Mouse (Mus musculus) kidney, embryonic 16.5 days (tissue): ENCODE results near the gene 4930579F01Rik. TPM values are rescaled to one million over a fixed set of nuclear protein-coding genes. Genes with fewer than 3 reads are reported as not detected.

Experiments used
- ATAC-seq: fragments of 200-750 bp; cut with Nextera tagmentation; 2 replicates; pipeline ENCODE4 v1.8.0; 2017; ENCODE audit warnings: moderate TSS enrichment; ENCODE audit not compliant: low FRiP score, low TSS enrichment
- H3K27ac ChIP-seq: fragments of 300-500 bp; sonication (generic); 2 replicates; pipeline ENCODE4 v1.5.1; 2014; ENCODE audit warnings: low read length
- H3K27me3 ChIP-seq: fragments of 300-500 bp; sonication (generic); 2 replicates; pipeline ENCODE4 v1.6.1; 2014; ENCODE audit warnings: low read length, control low read depth, mixed read lengths; ENCODE audit not compliant: insufficient read depth
- H3K36me3 ChIP-seq: fragments of 300-500 bp; sonication (generic); 2 replicates; pipeline ENCODE4 v1.6.1; 2014; ENCODE audit warnings: low read length, control low read depth, mixed read lengths; ENCODE audit not compliant: insufficient read depth
- H3K4me1 ChIP-seq: fragments of 300-500 bp; sonication (generic); 2 replicates; pipeline ENCODE4 v1.6.1; 2014; ENCODE audit warnings: low read length, control low read depth, mixed read lengths; ENCODE audit not compliant: insufficient read depth
- H3K4me2 ChIP-seq: fragments of 300-500 bp; sonication (generic); replicated peaks from 2 replicates; pipeline ENCODE4 v1.6.1; 2014; ENCODE audit warnings: low read depth, low read length
- H3K4me3 ChIP-seq: fragments of 300-500 bp; sonication (generic); 2 replicates; pipeline ENCODE4 v1.5.1; 2014; ENCODE audit warnings: mild to moderate bottlenecking, low read length
- H3K9ac ChIP-seq: fragments of 300-500 bp; sonication (generic); replicated peaks from 2 replicates; pipeline ENCODE4 v1.6.1; 2014; ENCODE audit warnings: low read length
- H3K9me3 ChIP-seq: fragments of 300-500 bp; sonication (generic); 2 replicates; pipeline ENCODE4 v1.6.1; 2016; ENCODE audit warnings: low read length, control low read depth
- WGBS: fragments of 180-500 bp; shearing (Covaris S2); extraction: QIAGEN DNeasy Blood & Tissue Kit; methylation state at CpG from one replicate; pipeline ENCODE4 v1.1.7; 2014; 5-methylcytosine and 5-hydroxymethylcytosine counted together
- polyA plus RNA-seq: library from polyadenylated mRNA; unstranded; fragments of >200 nt; fragmentation: Nextera tagmentation; extraction: Ambion mirVana; gene quantifications from 2 replicates; pipeline ENCODE4 v1.2.1, GENCODE M21; 2015

4930579F01Rik gene
- polyA plus RNA-seq, 1 experiment from 2014 or later, result 0.21 TPM

- Histone ChIP-seq H3K9ac (no peak overlapping the region), H3K27ac (no peak overlapping the region), H3K9me3 (no peaks in the 10 kb centered on the region), H3K4me2 (peak overlapping the region; percentile 32), H3K36me3 (no peaks in the 10 kb centered on the region), H3K27me3 (no peaks in the 10 kb centered on the region), H3K4me3 (0 out of 2 replicates have a peak overlapping the region, but pooled peaks have one; percentile 2), H3K4me1 (no peaks in the 10 kb centered on the region)
- 59% methylated on average over 9 of the region's 9 CpGs for WGBS
- peak; percentile 61 for ATAC-seq
Observed at GRCm38 (mm10) chr3:138197556-138197955, 3.9 kb upstream of the 4930579F01Rik start.

- Histone ChIP-seq H3K9ac (no peak overlapping the region), H3K4me1 (no peaks in the 10 kb centered on the region), H3K4me2 (peak overlapping the region; percentile 32), H3K36me3 (no peaks in the 10 kb centered on the region), H3K27me3 (no peaks in the 10 kb centered on the region), H3K27ac (no peak overlapping the region), H3K9me3 (no peaks in the 10 kb centered on the region), H3K4me3 (0 out of 2 replicates have a peak overlapping the region, but pooled peaks have one; percentile 2)
- 44% methylated on average over 14 of the region's 14 CpGs for WGBS
- ATAC-seq, result peak; percentile 70
Observed at GRCm38 (mm10) chr3:138197093-138197492, 3.5 kb upstream of the 4930579F01Rik start.

- no peaks in the 10 kb centered on the region for H3K27me3 ChIP-seq
- no peak overlapping the region for H3K4me3 ChIP-seq
- H3K4me1 ChIP-seq, result no peaks in the 10 kb centered on the region
- no peak overlapping the region for H3K9ac ChIP-seq
- no peak for ATAC-seq
- 71% methylated on average over 7 of the region's 7 CpGs for WGBS
- H3K36me3 ChIP-seq, result no peaks in the 10 kb centered on the region
- no peak overlapping the region for H3K27ac ChIP-seq
- no peak overlapping the region for H3K4me2 ChIP-seq
- H3K9me3 ChIP-seq, result no peaks in the 10 kb centered on the region
Observed at GRCm38 (mm10) chr3:138192260-138192659, 1.4 kb downstream of the 4930579F01Rik start.

GRCm38 (mm10) chr3:138185995-138186930 lies 7.4 kb downstream of the 4930579F01Rik start:
- no peak overlapping the region for H3K4me2 ChIP-seq
- no peak overlapping the region for H3K27ac ChIP-seq
- no peak overlapping the region for H3K4me3 ChIP-seq
- H3K36me3 ChIP-seq, result no peaks in the 10 kb centered on the region
- no peaks in the 10 kb centered on the region for H3K27me3 ChIP-seq
- no peak overlapping the region for H3K9ac ChIP-seq
- no peaks in the 10 kb centered on the region for H3K4me1 ChIP-seq
- no peak for ATAC-seq
- 88% methylated on average over 26 of the region's 26 CpGs for WGBS
- H3K9me3 ChIP-seq, result no peaks in the 10 kb centered on the region

GRCm38 (mm10) chr3:138185290-138185689 lies 8.3 kb downstream of the 4930579F01Rik start:
- Histone ChIP-seq H3K4me1 (no peaks in the 10 kb centered on the region), H3K4me3 (no peak overlapping the region), H3K36me3 (no peaks in the 10 kb centered on the region), H3K9ac (no peak overlapping the region), H3K27me3 (no peaks in the 10 kb centered on the region), H3K9me3 (no peaks in the 10 kb centered on the region), H3K27ac (no peak overlapping the region), H3K4me2 (no peak overlapping the region)
- WGBS, result 54% methylated on average over 4 of the region's 4 CpGs
- no peak for ATAC-seq

- no peak for ATAC-seq
- no peak overlapping the region for H3K27ac ChIP-seq
- no peaks in the 10 kb centered on the region for H3K27me3 ChIP-seq
- no peak overlapping the region for H3K4me2 ChIP-seq
- 76% methylated on average over 7 of the region's 7 CpGs for WGBS
- no peak overlapping the region for H3K4me3 ChIP-seq
- H3K36me3 ChIP-seq, result no peaks in the 10 kb centered on the region
- H3K4me1 ChIP-seq, result no peaks in the 10 kb centered on the region
- H3K9me3 ChIP-seq, result no peaks in the 10 kb centered on the region
- no peak overlapping the region for H3K9ac ChIP-seq
Observed at GRCm38 (mm10) chr3:138183371-138183770, 10.3 kb downstream of the 4930579F01Rik start.

GRCm38 (mm10) chr3:138182019-138182418 lies 11.6 kb downstream of the 4930579F01Rik start:
- Histone ChIP-seq H3K9ac (no peak overlapping the region), H3K4me1 (no peaks in the 10 kb centered on the region), H3K27me3 (no peaks in the 10 kb centered on the region), H3K9me3 (no peaks in the 10 kb centered on the region), H3K27ac (no peak overlapping the region), H3K4me2 (no peak overlapping the region), H3K4me3 (no peak overlapping the region), H3K36me3 (no peaks in the 10 kb centered on the region)
- 88% methylated on average over 2 of the region's 2 CpGs for WGBS
- ATAC-seq, result no peak

GRCm38 (mm10) chr3:138175551-138175950 lies 18.1 kb downstream of the 4930579F01Rik start:
- WGBS, result 58% methylated on average over 6 of the region's 6 CpGs
- Histone ChIP-seq H3K36me3 (no peaks in the 10 kb centered on the region), H3K4me3 (no peak overlapping the region), H3K4me2 (peak overlapping the region; percentile 12; the same call in 1 of the 2 replicates), H3K9me3 (no peaks in the 10 kb centered on the region), H3K4me1 (peaks cover 17% of the 10 kb centered on the region), H3K27me3 (no peaks in the 10 kb centered on the region), H3K27ac (peak overlapping the region; percentile 50; the same call in 1 of the 2 replicates), H3K9ac (no peak overlapping the region)
- ATAC-seq, result peak; percentile 61; the same call in 1 of the 2 replicates

GRCm38 (mm10) chr3:138173291-138173690 lies 20.3 kb downstream of the 4930579F01Rik start:
- Histone ChIP-seq H3K27ac (no peak overlapping the region), H3K9ac (no peak overlapping the region), H3K27me3 (no peaks in the 10 kb centered on the region), H3K9me3 (no peaks in the 10 kb centered on the region), H3K4me2 (no peak overlapping the region), H3K36me3 (no peaks in the 10 kb centered on the region), H3K4me3 (no peak overlapping the region), H3K4me1 (peaks cover 17% of the 10 kb centered on the region)
- ATAC-seq, result no peak
- 76% methylated on average over 10 of the region's 10 CpGs for WGBS

- Histone ChIP-seq H3K9me3 (no peaks in the 10 kb centered on the region), H3K27me3 (no peaks in the 10 kb centered on the region), H3K4me1 (no peaks in the 10 kb centered on the region), H3K4me2 (no peak overlapping the region), H3K27ac (no peak overlapping the region), H3K4me3 (no peak overlapping the region), H3K36me3 (no peaks in the 10 kb centered on the region), H3K9ac (no peak overlapping the region)
- 66% methylated on average over 4 of the region's 4 CpGs for WGBS
- ATAC-seq, result no peak
Observed at GRCm38 (mm10) chr3:138162553-138163183, 31.0 kb downstream of the 4930579F01Rik start.
